Mouse (Mus musculus) forebrain, embryonic 13.5 days (tissue): ENCODE data around the gene Foxo3. TPM values are rescaled to one million over a fixed set of nuclear protein-coding genes. Genes with fewer than 3 reads are reported as not detected.

Source experiments
- ATAC-seq: fragments of 200-750 bp; cut with Nextera tagmentation; 2 replicates; pipeline ENCODE4 v1.8.0; 2017
- H3K27ac ChIP-seq: fragments of 300-500 bp; sonication (generic); 2 replicates; pipeline ENCODE4 v1.5.1; 2015; ENCODE audit warnings: inconsistent platforms, mild to moderate bottlenecking, moderate library complexity
- H3K27me3 ChIP-seq: fragments of 300-500 bp; sonication (generic); 2 replicates; pipeline ENCODE4 v1.6.1; 2015; ENCODE audit warnings: mild to moderate bottlenecking, inconsistent platforms
- H3K36me3 ChIP-seq: fragments of 300-500 bp; sonication (generic); 2 replicates; pipeline ENCODE4 v1.6.1; 2015; ENCODE audit warnings: mild to moderate bottlenecking, inconsistent platforms; ENCODE audit not compliant: poor library complexity, severe bottlenecking
- H3K4me1 ChIP-seq: fragments of 300-500 bp; sonication (generic); 2 replicates; pipeline ENCODE4 v1.6.1; 2015; ENCODE audit warnings: inconsistent platforms
- H3K4me2 ChIP-seq: fragments of 300-500 bp; sonication (generic); 2 replicates; pipeline ENCODE4 v1.6.1; 2015; ENCODE audit warnings: inconsistent platforms, mild to moderate bottlenecking, moderate library complexity
- H3K4me3 ChIP-seq: fragments of 300-500 bp; sonication (generic); 2 replicates; pipeline ENCODE4 v1.5.1; 2015; ENCODE audit warnings: mild to moderate bottlenecking, inconsistent platforms
- H3K9ac ChIP-seq: fragments of 300-500 bp; sonication (generic); 2 replicates; pipeline ENCODE4 v1.6.1; 2015; ENCODE audit warnings: mild to moderate bottlenecking, inconsistent platforms
- H3K9me3 ChIP-seq: fragments of 300-500 bp; sonication (generic); replicated peaks from 2 replicates; pipeline ENCODE4 v1.6.1; 2016; ENCODE audit warnings: inconsistent platforms
- WGBS: fragments of 180-500 bp; shearing (Covaris S2); methylation state at CpG from one replicate; pipeline ENCODE4 v1.1.7; 2015; 5-methylcytosine and 5-hydroxymethylcytosine counted together
- polyA plus RNA-seq: library from polyadenylated mRNA; unstranded; fragments of >200 nt; fragmentation: Nextera tagmentation; extraction: Ambion mirVana; gene quantifications from 2 replicates; pipeline ENCODE4 v1.2.1, GENCODE M21; 2015

Gene Foxo3
- polyA plus RNA-seq, 1 experiment from 2014 or later = 3.8 TPM

DNA sequence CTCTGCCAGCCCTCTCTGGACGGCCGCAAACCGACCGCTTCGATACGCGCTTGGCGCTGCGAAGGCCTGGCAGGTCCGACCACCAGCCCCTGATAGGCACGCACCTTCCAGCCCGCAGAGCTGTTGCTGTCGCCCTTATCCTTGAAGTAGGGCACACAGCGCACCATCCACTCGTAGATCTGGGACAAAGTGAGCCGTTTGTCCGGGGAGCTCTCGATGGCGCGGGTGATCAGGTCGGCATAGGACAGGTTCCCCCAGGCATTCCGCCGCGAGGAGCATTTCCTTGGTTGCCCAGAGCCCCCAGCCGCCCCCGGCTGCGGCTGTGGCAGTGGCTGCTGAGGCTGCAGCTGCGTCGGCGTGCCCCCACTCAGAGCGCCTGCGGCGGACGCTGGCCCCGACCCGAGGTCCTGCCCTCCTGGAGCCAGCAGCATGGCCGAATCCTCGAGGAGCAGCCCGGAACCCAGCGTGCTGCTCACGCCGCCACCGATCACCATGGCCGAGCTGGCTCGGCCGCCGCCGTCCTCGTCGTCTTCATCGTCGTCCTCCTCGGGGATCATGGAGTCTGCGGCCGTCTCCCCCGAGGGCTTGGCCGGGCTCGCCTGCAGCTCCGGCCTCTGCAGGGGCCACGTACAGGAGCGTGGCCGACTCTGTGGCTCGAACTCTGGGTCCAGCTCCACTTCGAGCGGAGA lies 1.7 kb downstream of the Foxo3 start:
- Histone ChIP-seq H3K4me1 (peaks cover 40% of the 10 kb centered on the region), H3K27ac (0 out of 2 replicates have a peak overlapping the region, but pooled peaks have one; percentile 99), H3K9me3 (no peaks in the 10 kb centered on the region), H3K36me3 (no peaks in the 10 kb centered on the region), H3K4me2 (peak overlapping the region; percentile 99), H3K27me3 (peaks cover 25% of the 10 kb centered on the region), H3K4me3 (peak overlapping the region; percentile 68), H3K9ac (peak overlapping the region; percentile 77)
- under 1% methylated on average over 65 of the region's 65 CpGs for WGBS
- no peak for ATAC-seq

- Histone ChIP-seq H3K4me1 (peaks cover 40% of the 10 kb centered on the region), H3K27ac (no peak overlapping the region), H3K36me3 (0 out of 2 replicates have a peak, but pooled peaks cover 4% of the 10 kb centered on the region), H3K27me3 (peaks cover 19% of the 10 kb centered on the region), H3K4me3 (peak overlapping the region; percentile 68), H3K9me3 (no peaks in the 10 kb centered on the region), H3K4me2 (peak overlapping the region; percentile 99), H3K9ac (peak overlapping the region; percentile 77)
- WGBS = 7% methylated on average over 21 of the region's 21 CpGs
- no peak for ATAC-seq
These were observed 2.5 kb downstream of the Foxo3 start for GRCm38 (mm10) chr10:42273760-42274691.

GRCm38 (mm10) chr10:42273403-42273759 lies 3.2 kb downstream of the Foxo3 start:
- H3K4me1 ChIP-seq = peaks cover 34% of the 10 kb centered on the region
- peak overlapping the region; percentile 68 for H3K4me3 ChIP-seq
- ATAC-seq = no peak
- 0 out of 2 replicates have a peak, but pooled peaks cover 4% of the 10 kb centered on the region for H3K36me3 ChIP-seq
- peak overlapping the region; percentile 99 for H3K4me2 ChIP-seq
- no peaks in the 10 kb centered on the region for H3K9me3 ChIP-seq
- peaks cover 19% of the 10 kb centered on the region for H3K27me3 ChIP-seq
- H3K27ac ChIP-seq = no peak overlapping the region
- peak overlapping the region; percentile 7; the same call in 1 of the 2 replicates for H3K9ac ChIP-seq
- WGBS = 75% methylated on average over 6 of the region's 6 CpGs

DNA sequence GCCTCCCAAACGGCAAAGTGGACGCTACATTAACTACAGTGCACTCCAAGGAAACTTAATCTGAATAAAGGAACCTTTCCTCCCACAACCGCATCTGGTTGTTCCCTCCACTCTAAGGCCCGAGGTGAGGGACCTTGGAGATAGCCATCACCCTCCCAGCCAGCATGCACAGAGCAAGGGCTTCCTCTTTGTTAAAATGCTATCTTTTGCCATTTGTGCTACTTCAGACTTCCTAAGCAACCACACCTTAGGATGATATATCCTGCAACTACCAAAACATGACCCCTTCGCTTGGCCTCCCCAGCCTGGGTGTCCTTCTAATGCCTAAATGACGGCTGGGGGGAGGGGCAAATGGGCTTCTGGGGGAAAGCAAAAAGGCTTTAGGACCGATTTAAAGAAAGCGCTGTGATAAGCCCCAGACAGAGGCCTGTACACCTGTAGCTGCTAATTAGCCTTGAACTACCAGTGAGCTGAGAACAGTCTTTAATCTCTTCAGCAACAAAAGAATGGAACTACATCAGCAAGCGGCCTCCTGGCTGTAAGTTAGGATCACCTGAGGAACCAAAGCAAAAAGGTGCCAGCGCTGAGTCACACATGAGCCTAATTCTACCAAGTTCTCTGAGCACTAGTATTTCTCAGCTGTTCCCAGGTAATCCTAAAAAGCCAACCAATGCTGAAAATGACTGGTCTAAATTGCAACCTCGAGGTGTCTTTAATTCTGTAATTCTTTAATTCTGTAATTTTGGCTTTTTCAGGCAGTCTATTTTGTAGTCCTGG lies 4.9 kb downstream of the Foxo3 start:
- H3K27ac ChIP-seq = no peak overlapping the region
- 57% methylated on average over 11 of the region's 11 CpGs for WGBS
- no peak overlapping the region for H3K4me3 ChIP-seq
- H3K27me3 ChIP-seq = peaks cover 19% of the 10 kb centered on the region
- H3K4me2 ChIP-seq = peak overlapping the region; percentile 20
- ATAC-seq = no peak
- 0 out of 2 replicates have a peak overlapping the region, but pooled peaks have one; percentile 31 for H3K9ac ChIP-seq
- no peaks in the 10 kb centered on the region for H3K9me3 ChIP-seq
- H3K36me3 ChIP-seq = peaks cover 7% of the 10 kb centered on the region; the same call in 1 of the 2 replicates
- H3K4me1 ChIP-seq = peaks cover 33% of the 10 kb centered on the region

DNA sequence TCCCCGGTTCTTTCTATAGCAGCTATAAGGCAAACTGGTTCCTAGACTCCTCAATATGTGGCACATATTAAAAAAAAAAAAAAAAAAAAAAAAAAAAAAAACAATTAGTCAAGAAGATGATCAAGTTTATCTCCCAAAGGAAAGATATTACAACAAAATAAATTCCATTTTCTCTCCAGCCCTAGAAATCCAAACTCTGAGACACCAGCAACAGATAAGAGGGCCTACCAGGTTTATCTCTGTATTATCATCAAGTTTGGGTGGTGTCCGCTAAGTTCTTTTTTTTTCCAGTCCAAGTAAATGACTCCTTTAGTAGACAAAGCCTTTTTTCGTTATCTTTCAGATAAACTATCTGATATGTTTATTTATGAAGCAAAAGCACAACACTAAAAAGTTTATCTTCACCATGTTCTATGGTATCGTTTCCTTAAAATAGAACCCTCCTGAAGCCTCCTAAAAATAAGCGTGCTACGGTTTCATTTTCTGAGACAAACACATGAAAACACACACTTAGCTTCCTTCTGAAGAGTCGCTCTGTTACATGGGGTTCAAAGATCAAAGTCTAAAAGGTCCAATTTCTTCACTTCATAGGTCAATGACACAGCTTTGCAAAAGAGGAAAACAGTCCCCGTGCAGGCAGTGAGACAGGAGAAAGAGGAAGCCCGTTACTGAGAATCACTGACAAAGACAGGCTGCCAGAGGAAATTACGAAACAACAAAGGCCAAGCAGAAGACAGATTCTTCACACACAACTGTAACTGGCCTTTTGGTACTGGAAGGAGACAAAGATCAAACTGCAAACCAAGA lies 6.1 kb downstream of the Foxo3 start:
- H3K4me3 ChIP-seq = no peak overlapping the region
- no peak overlapping the region for H3K9ac ChIP-seq
- no peak for ATAC-seq
- H3K4me2 ChIP-seq = no peak overlapping the region
- H3K4me1 ChIP-seq = peaks cover 31% of the 10 kb centered on the region
- H3K27me3 ChIP-seq = peaks cover 19% of the 10 kb centered on the region
- no peaks in the 10 kb centered on the region for H3K9me3 ChIP-seq
- WGBS = 71% methylated on average over 10 of the region's 10 CpGs
- H3K27ac ChIP-seq = no peak overlapping the region
- H3K36me3 ChIP-seq = peaks cover 19% of the 10 kb centered on the region

- peaks cover 17% of the 10 kb centered on the region for H3K27me3 ChIP-seq
- ATAC-seq = no peak
- no peak overlapping the region for H3K27ac ChIP-seq
- whole genome bisulfite sequencing = 74% methylated on average over 15 of the region's 15 CpGs
- peaks cover 21% of the 10 kb centered on the region for H3K4me1 ChIP-seq
- no peak overlapping the region for H3K4me2 ChIP-seq
- no peak overlapping the region for H3K9ac ChIP-seq
- H3K9me3 ChIP-seq = no peaks in the 10 kb centered on the region
- H3K4me3 ChIP-seq = no peak overlapping the region
- H3K36me3 ChIP-seq = peaks cover 20% of the 10 kb centered on the region
These were observed 7.1 kb downstream of the Foxo3 start for GRCm38 (mm10) chr10:42269281-42270025.

- Histone ChIP-seq H3K27ac (no peak overlapping the region), H3K4me1 (peaks cover 8% of the 10 kb centered on the region), H3K36me3 (peaks cover 20% of the 10 kb centered on the region), H3K4me2 (no peak overlapping the region), H3K9ac (no peak overlapping the region), H3K27me3 (0 out of 2 replicates have a peak, but pooled peaks cover 3% of the 10 kb centered on the region), H3K9me3 (no peaks in the 10 kb centered on the region), H3K4me3 (no peak overlapping the region)
- no peak for ATAC-seq
- WGBS = 82% methylated on average over 5 of the region's 5 CpGs
These were observed 8.6 kb downstream of the Foxo3 start for GRCm38 (mm10) chr10:42267811-42268545.

DNA sequence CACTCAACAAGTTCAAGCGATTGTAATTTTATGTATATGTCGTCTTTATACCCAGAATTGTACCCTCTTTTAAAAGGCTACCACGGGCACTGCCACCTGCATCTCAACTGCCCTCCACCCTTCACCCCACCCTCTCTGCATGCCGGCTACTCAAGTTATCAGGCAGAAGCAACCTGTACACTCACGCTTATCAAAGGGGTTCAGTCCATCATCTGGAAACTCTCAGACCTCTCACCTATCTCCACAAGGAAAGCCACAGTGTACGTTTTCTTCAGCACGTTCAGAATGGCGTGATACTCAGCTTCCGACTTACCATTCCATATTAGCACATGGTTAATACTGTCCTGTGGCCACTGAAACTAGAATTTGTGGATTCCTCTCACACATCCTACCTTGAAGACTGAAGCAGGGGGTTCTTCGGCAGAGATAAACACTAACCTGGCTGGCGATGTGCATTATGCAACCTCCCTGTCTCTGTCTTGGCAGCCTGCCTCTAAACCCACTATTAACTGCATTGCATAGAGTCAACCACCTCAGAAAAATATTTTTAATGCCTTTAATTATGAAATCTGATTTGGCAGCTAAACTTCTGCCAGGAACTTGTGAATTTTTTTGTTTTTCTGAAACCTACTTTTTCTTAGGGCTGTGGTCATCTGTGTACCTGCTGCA lies 11.4 kb downstream of the Foxo3 start:
- Histone ChIP-seq H3K4me1 (no peaks in the 10 kb centered on the region), H3K36me3 (peaks cover 20% of the 10 kb centered on the region), H3K27me3 (no peaks in the 10 kb centered on the region), H3K9me3 (no peaks in the 10 kb centered on the region), H3K4me3 (no peak overlapping the region), H3K4me2 (no peak overlapping the region), H3K27ac (no peak overlapping the region), H3K9ac (no peak overlapping the region)
- ATAC-seq = no peak
- WGBS = 96% methylated on average over 11 of the region's 11 CpGs

DNA sequence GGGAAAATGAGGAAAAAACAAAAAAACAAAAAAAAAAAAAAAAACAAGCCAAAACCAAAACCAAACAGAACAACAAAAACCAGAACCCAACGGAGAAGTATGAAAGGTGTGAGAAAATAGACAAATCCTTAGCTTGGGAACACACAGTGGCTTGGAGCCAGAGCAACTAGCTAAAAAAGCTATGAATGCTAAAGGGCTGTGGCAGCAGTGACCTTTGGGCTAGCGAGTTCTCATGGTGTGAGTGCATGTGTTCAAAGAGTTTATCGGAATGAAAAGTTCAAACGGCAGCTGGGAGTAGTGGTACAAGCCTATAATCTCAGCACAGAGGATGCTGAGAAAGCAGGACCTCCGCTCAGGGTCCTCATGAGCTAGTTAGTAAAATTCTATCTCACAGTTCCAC lies 12.4 kb downstream of the Foxo3 start:
- H3K9ac ChIP-seq = no peak overlapping the region
- no peaks in the 10 kb centered on the region for H3K27me3 ChIP-seq
- H3K4me1 ChIP-seq = no peaks in the 10 kb centered on the region
- H3K27ac ChIP-seq = no peak overlapping the region
- H3K4me2 ChIP-seq = no peak overlapping the region
- 75% methylated on average over 5 of the region's 5 CpGs for WGBS
- peaks cover 16% of the 10 kb centered on the region for H3K36me3 ChIP-seq
- no peaks in the 10 kb centered on the region for H3K9me3 ChIP-seq
- ATAC-seq = no peak
- H3K4me3 ChIP-seq = no peak overlapping the region

DNA sequence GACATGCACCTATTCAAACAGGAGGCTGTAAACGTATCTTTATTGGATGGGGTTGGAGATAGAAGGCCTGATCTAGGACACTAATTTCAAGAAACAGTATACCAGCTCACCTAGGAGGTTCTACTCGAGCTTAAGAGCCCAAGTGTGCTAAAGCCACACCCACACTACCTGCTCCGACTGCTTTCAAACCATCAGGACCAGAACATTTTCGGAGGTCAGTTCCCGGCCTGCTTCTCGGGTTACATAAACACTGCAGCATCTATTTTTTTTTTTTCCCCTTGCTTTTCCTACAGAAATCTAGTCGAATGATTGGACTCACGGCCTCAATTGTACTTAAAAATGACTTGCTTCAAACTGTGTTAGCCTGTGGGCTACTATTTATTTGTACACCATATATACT lies 12.9 kb downstream of the Foxo3 start:
- Histone ChIP-seq H3K4me2 (no peak overlapping the region), H3K4me3 (no peak overlapping the region), H3K9me3 (no peaks in the 10 kb centered on the region), H3K27me3 (no peaks in the 10 kb centered on the region), H3K36me3 (peaks cover 16% of the 10 kb centered on the region), H3K4me1 (no peaks in the 10 kb centered on the region), H3K27ac (no peak overlapping the region), H3K9ac (no peak overlapping the region)
- 88% methylated on average over 8 of the region's 8 CpGs for WGBS
- no peak for ATAC-seq
